Mouse (Mus musculus): ENCODE data around the gene Sh3d19. TPM values are rescaled to one million over a fixed set of nuclear protein-coding genes. Genes with fewer than 3 reads are reported as not detected.
"Not testable (repeated sequence)": the region's sequence is repeated elsewhere in the genome, so short reads cannot be mapped to it uniquely, and the experiment has no call there.

The Sh3d19 gene
- polyA plus RNA-seq, 1 experiment: 24.2 TPM

DNA sequence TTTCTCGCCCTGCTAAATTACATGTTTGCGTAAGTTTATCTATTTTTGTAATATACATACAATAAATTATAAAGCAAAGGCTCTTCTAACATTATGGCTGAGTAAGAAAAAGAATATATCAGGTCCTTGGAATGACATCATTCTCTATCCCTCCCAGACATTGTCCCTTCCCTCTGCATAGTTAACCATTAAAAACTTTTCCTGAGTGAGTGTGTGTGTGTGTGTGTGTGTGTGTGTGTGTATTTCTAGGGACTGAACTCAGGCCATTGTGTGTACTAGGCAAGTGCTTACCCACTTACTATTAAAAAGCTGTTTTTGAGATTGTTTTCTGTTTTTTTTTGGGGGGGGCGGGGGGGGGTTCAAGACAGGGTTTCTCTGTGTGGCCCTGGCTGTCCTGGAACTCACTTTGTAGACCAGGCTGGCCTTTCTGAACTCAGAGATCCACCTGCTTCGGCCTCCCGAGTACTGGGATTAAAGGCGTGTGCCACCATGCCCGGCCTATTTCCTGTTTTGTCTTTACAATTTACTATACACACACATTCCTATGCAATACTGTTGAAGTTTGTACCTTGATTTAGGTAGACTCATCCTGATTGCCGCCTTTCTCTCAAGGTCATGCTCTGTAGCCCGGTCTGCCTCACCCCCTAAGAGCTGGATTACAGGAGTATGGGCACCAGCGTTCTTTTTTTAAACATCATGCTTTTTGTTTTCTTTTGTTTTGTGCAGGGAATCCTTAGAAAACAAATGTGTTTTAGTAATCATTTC, 2.6 kb downstream of the Sh3d19 start:
- 53% methylated on average over 10 of the region's 10 CpGs for WGBS
- DNase-seq (ENCODE audit: low read depth, low spot score): no peak

DNA sequence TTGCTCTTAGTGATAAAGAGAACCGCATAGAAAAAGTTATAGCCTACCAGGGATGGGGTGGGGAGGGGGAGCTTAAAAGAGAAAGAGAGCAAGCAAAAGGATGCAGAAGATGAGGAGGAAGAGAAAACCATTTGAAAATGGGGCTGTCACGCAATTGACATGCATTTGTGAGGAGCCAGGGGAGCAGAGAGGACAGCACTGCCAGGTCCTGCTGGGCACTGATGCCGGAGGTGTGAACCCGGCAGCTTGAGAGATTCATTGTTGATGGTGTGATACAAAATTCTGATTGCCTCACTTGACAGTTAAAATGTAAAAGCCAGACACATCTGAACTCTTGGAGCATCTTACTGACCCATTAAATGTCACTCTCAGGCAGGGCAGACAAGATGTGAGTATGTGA, 3.5 kb downstream of the Sh3d19 start:
- no peak for DNase-seq (ENCODE audit: low read depth, low spot score)
- WGBS: 96% methylated on average over 4 of the region's 4 CpGs

DNA sequence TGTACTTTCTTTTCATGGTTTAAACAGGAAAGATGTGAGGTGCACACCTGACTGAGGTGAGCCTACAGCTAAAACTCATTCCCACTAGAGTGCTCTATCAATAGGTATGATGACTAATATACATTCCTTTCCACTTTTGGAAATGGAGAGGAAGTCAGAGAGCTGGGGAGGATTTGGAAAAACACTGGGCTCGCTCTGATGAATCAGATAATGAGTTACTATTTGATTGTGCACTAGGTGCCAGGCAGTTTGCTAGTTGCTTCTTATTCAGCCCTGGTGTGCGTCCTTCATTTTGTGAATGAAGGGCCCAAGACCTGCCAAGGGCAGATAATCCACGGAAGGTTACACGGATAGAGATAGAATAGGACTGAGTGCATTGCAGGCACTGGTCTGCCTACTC, 9.1 kb downstream of the Sh3d19 start:
- 90% methylated on average over 4 of the region's 4 CpGs for WGBS
- DNase-seq (ENCODE audit: low read depth, low spot score): no peak

DNA sequence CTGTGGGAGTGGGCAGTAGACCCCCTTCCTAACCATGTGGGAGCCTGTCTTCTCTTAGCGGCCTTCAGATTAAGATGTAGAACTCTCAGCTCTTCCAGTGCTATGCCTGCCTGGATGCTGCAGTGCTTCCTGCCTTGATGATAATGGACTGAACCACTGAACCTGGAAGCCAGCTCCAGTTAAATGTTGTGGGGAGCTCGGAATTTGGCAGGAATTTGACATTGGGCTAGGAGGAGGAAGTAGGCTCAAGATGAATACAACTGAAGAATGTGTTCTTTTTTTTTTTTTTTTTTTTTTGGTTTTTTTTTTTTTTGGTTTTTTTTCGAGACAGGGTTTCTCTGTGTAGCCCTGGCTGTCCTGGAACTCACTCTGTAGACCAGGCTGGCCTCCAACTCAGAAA, 10.9 kb downstream of the Sh3d19 start:
- 79% methylated on average over 3 of the region's 3 CpGs for WGBS
- not testable (repeated sequence) for DNase-seq (ENCODE audit: low read depth, low spot score)

- 36% methylated on average over 6 of the region's 6 CpGs for WGBS
- no peak for DNase-seq (ENCODE audit: low read depth, low spot score)
These were observed 13.6 kb downstream of the Sh3d19 start for GRCm38 (mm10) chr3:85984537-85984936.

- DNase-seq (ENCODE audit: low read depth, low spot score): no peak
- 86% methylated on average over 2 of the region's 2 CpGs for WGBS
These were observed 16.3 kb downstream of the Sh3d19 start for GRCm38 (mm10) chr3:85987225-85987624.

DNA sequence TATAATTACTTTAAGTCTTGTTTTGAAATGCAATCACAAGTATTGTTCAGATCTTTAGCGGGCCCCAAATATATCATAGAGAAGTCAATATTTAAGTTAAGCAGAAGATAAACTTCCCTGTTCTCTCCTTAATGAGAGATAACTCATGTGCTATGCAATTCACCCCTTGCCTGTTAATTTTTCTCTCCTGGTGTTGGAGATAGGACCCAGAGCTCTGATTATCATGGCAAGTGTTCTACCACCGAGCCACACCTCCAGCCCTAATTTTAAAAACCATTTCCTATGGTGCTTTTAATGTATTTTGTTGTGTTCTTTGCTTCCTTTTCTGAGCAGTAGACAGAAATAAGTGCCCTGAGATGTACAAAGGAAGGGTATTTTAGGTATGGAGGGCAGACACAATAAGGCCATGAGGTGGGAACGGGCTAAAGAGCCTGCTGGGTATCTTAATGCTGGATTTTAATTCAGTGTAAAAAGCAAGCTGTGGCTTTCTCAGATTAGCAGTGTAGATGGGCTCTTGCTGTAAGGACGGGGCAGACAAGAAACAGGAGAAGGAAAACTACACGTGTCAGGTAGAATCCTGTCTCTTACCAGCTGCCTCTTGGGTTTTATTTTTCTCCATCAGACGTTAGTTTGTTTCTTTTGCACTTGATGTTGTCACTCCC, 20.4 kb downstream of the Sh3d19 start:
- WGBS: 41% methylated on average over 6 of the region's 6 CpGs

DNA sequence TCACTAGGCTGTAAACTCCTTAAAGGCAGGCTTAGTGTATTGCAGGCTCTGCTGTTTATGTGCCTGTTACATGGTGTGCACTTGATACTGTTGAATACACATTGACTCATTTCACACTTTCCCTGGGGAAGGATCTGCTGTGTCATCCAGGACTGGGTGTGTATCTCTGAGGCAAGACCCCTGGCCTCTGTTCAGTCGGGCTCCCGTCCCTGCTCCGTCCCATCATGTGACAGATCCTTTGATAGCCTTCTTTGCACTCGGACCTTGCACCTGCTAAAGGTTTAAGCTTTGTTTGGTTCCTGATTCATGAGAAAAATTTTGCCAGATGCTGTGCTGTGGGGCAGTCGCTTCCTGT, 20.9 kb downstream of the Sh3d19 start:
- 13% methylated on average over 5 of the region's 5 CpGs for WGBS
- no peak for DNase-seq (ENCODE audit: low read depth, low spot score)

More for the DNA sequence above, 20.4 kb downstream of the Sh3d19 start:
- no peak for DNase-seq (ENCODE audit: low read depth, low spot score)

DNA sequence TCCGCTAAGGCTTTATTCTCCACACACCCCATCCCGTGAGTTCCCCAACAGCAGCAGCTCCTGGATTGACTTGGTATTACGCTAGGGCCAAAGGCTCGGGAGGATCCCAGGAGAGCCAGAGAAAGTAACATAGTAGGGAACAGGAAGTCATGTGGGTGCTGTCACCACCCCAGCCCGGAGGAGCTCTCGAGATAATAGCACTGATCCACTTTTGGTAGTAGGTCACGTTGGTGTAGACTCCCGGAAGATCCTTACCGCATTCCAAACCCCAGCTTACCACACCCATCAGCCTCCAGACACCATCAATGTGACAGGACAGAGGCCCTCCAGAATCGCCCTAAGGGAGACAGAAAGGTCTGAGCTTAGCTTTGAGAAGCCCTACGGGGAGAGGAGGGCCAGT, 22.8 kb downstream of the Sh3d19 start:
- whole genome bisulfite sequencing: 44% methylated on average over 11 of the region's 11 CpGs
- no peak for DNase-seq (ENCODE audit: low read depth, low spot score)

DNA sequence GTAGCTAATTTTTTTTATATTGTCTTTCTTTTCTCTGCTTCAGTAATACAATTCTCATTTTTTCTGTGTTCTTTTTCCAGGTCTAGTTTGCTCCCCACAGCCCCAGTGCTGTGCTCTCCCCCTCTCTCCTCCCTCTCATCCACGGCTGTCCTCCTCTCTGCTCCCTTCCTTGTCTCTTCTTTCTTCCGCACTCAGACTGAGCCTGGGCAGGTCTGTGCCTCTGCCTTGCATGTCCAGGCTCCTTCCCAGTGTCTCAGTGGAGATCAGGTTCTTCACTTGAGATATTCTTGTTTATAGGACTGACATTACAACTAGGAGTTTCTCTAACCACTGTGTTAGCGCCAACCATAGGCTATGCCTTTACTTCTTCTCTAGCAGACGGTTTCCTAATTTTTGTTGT, 23.7 kb downstream of the Sh3d19 start:
- 88% methylated on average over 4 of the region's 4 CpGs for WGBS
- no peak for DNase-seq (ENCODE audit: low read depth, low spot score)

DNA sequence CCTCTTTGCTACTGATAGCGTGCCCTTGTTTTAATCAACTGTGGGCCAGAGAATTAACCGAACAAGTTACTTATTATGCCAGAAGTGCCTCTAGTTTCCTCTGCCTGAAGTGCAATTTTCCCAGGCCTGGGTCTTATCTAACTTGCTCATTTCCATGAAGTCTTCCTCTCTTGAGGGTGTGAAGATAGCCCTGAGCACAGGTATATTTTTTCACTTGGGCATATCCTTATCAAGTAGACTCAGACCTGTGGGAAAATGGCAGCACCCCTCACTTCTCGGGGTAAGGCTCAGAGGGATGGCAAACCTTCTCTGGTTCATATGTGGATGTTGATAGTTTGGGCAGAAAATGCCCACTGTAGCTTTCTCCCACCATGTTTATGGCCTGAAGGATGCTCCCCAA, 30.4 kb downstream of the Sh3d19 start:
- WGBS: 96% methylated on average over 3 of the region's 3 CpGs

DNA sequence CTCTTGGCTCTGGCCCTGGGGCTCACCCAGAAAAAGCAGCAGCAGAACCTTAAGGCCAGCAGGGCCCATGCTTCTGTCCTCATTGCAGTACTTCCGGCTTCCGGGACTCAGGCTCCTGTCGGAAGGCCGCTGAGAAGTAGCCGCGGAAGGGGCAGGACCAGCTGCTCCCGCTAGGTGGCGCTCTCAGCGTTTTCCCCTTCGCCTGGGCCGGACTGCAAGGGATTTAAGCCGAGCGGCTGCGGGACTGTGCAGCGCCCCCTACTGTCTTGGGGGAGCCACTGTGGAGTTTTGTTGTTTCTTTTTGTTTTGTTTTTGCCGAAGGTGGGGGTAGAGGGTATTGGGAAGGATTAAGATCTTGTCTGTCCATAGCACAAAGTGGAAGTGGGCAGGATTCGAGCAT, 31.5 kb downstream of the Sh3d19 start, which contains the start of gene Prss48:
Gene Prss48, minus strand, starts transcription at position 69 of the 400 bp plus-strand sequence.
- 85% methylated on average over 17 of the region's 17 CpGs for WGBS
- no peak for DNase-seq (ENCODE audit: low read depth, low spot score)

More for the DNA sequence above, 30.4 kb downstream of the Sh3d19 start:
- DNase-seq (ENCODE audit: low read depth, low spot score): no peak

DNA sequence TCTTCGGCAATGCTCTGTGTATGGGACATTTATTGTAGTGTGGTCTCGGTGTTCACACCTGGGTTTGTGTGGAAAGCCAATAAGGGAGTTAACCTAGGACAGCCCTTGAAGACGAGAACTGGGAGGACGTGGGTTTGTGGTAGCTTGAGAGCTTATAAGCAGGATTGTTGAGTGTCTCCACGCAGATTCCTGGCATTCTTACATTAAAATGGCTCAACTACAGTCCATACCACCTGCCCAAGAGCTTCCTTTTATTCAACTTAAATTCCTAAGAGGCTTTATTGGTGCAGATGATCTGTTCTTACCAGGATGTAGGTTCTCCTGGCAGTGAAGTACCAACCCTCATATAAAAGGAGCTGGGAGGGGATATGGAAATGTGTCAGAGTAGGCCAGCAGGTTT, 32.0 kb downstream of the Sh3d19 start:
- WGBS: 58% methylated on average over 5 of the region's 5 CpGs
- DNase-seq (ENCODE audit: low read depth, low spot score): no peak

- DNase-seq (ENCODE audit: low read depth, low spot score): no peak
- 96% methylated on average over 10 of the region's 10 CpGs for WGBS
These were observed 33.8 kb downstream of the Sh3d19 start for GRCm38 (mm10) chr3:86004751-86005150.

- WGBS: 67% methylated on average over 3 of the region's 3 CpGs
- DNase-seq (ENCODE audit: low read depth, low spot score): no peak
These were observed 39.7 kb downstream of the Sh3d19 start for GRCm38 (mm10) chr3:86010618-86011017.

- 27% methylated on average over 6 of the region's 6 CpGs for WGBS
- peak; percentile 75 for DNase-seq (ENCODE audit: low read depth, low spot score)
These were observed 40.5 kb downstream of the Sh3d19 start for GRCm38 (mm10) chr3:86011373-86011772.

DNA sequence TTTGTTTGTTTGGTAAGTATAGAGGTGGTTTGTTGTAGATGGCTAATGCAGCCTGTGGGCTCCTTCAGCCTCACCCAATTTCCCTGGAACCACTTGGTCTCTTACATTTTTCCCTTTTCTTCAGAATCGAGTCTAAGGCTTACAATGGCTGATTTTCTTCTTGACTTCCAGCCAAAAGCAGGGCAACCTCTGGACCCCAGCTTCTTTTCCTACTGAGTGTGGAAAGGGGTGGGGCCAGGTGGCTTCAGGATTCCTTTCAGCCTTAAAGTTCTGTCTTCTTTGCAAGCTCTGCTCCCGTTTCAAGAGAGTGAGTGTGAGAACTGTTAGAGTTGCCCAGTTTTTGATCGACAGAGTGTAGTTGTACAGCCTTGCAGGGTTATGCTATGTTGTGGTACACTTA, 40.9 kb downstream of the Sh3d19 start:
- no peak for DNase-seq (ENCODE audit: low read depth, low spot score)
- 39% methylated on average over 3 of the region's 3 CpGs for WGBS

- WGBS: 32% methylated on average over 10 of the region's 10 CpGs
- DNase-seq (ENCODE audit: low read depth, low spot score): no peak
These were observed 42.9 kb downstream of the Sh3d19 start for GRCm38 (mm10) chr3:86013837-86014236.

- no peak for DNase-seq (ENCODE audit: low read depth, low spot score)
- 62% methylated on average over 1 of the region's 1 CpGs for WGBS
These were observed 46.1 kb downstream of the Sh3d19 start for GRCm38 (mm10) chr3:86016965-86017364.

GRCm38 (mm10) chr3:86017484-86017883, 46.6 kb downstream of the Sh3d19 start:
- WGBS: 73% methylated on average over 8 of the region's 8 CpGs
- no peak for DNase-seq (ENCODE audit: low read depth, low spot score)

GRCm38 (mm10) chr3:86020921-86021650, 50.2 kb downstream of the Sh3d19 start:
- no peak for DNase-seq (ENCODE audit: low read depth, low spot score)
- 79% methylated on average over 16 of the region's 16 CpGs for WGBS

Measured in large intestine, adult 2 months (tissue).